Mouse (Mus musculus): Measurements from ENCODE around the gene Rcor1. TPM values are rescaled to one million over a fixed set of nuclear protein-coding genes. Genes with fewer than 3 reads are reported as not detected.

Rcor1 gene
- polyA plus RNA-seq, 1 experiment from 2014 or later, result 8.8 TPM

GRCm38 (mm10) chr12:111036198-111036775 lies 2.9 kb upstream of the Rcor1 start:
- peaks cover 17% of the 10 kb centered on the region for H3K4me1 ChIP-seq (replicated peaks; ENCODE audit: control insufficient read depth, insufficient read depth, low read length)
- H3K9ac ChIP-seq (ENCODE audit: low read length), result no peak overlapping the region
- H3K27me3 ChIP-seq (ENCODE audit: control insufficient read depth, insufficient read depth, low read depth, low read length), result no peaks in the 10 kb centered on the region
- ATAC-seq (ENCODE audit: low read depth), result no peak
- no peaks in the 10 kb centered on the region for H3K36me3 ChIP-seq (ENCODE audit: control insufficient read depth, insufficient read depth, low read length)
- H3K9me3 ChIP-seq (ENCODE audit: control insufficient read depth, low read length), result no peaks in the 10 kb centered on the region
- no peak overlapping the region for H3K4me3 ChIP-seq (ENCODE audit: low read length)
- H3K4me2 ChIP-seq (ENCODE audit: low read depth, low read length), result no peak overlapping the region
- H3K27ac ChIP-seq (ENCODE audit: low read length), result no peak overlapping the region

- Histone ChIP-seq H3K36me3 (ENCODE audit: control insufficient read depth, insufficient read depth, low read length) (no peaks in the 10 kb centered on the region), H3K4me1 (replicated peaks; ENCODE audit: control insufficient read depth, insufficient read depth, low read length) (peaks cover 21% of the 10 kb centered on the region), H3K27me3 (ENCODE audit: control insufficient read depth, insufficient read depth, low read depth, low read length) (no peaks in the 10 kb centered on the region), H3K4me3 (ENCODE audit: low read length) (peak overlapping the region; percentile 96), H3K9me3 (ENCODE audit: control insufficient read depth, low read length) (no peaks in the 10 kb centered on the region), H3K27ac (ENCODE audit: low read length) (peak overlapping the region; percentile 99), H3K4me2 (ENCODE audit: low read depth, low read length) (peak overlapping the region; percentile 92), H3K9ac (ENCODE audit: low read length) (peak overlapping the region; percentile 95)
- WGBS, result 50% methylated on average over 18 of the region's 18 CpGs
- ATAC-seq (ENCODE audit: low read depth), result no peak
These were observed 1.6 kb upstream of the Rcor1 start for GRCm38 (mm10) chr12:111037241-111038180.

- H3K27ac ChIP-seq (ENCODE audit: low read length), result peak overlapping the region; percentile 99
- peak; percentile 57 for ATAC-seq (ENCODE audit: low read depth)
- under 1% methylated on average over 54 of the region's 54 CpGs for WGBS
- peak overlapping the region; percentile 95 for H3K9ac ChIP-seq (ENCODE audit: low read length)
- H3K4me2 ChIP-seq (ENCODE audit: low read depth, low read length), result peak overlapping the region; percentile 92
- H3K36me3 ChIP-seq (ENCODE audit: control insufficient read depth, insufficient read depth, low read length), result 0 out of 2 replicates have a peak, but pooled peaks cover 3% of the 10 kb centered on the region
- no peaks in the 10 kb centered on the region for H3K27me3 ChIP-seq (ENCODE audit: control insufficient read depth, insufficient read depth, low read depth, low read length)
- peaks cover 21% of the 10 kb centered on the region for H3K4me1 ChIP-seq (replicated peaks; ENCODE audit: control insufficient read depth, insufficient read depth, low read length)
- no peaks in the 10 kb centered on the region for H3K9me3 ChIP-seq (ENCODE audit: control insufficient read depth, low read length)
- peak overlapping the region; percentile 96 for H3K4me3 ChIP-seq (ENCODE audit: low read length)
These were observed 748 bp upstream of the Rcor1 start for GRCm38 (mm10) chr12:111038231-111038975.

- peak overlapping the region; percentile 96 for H3K4me3 ChIP-seq (ENCODE audit: low read length)
- H3K9ac ChIP-seq (ENCODE audit: low read length), result peak overlapping the region; percentile 98
- H3K4me2 ChIP-seq (ENCODE audit: low read depth, low read length), result peak overlapping the region; percentile 90
- H3K4me1 ChIP-seq (replicated peaks; ENCODE audit: control insufficient read depth, insufficient read depth, low read length), result peaks cover 21% of the 10 kb centered on the region
- peak overlapping the region; percentile 99 for H3K27ac ChIP-seq (ENCODE audit: low read length)
- 0% methylated on average over 63 of the region's 65 CpGs for WGBS
- peaks cover 7% of the 10 kb centered on the region for H3K36me3 ChIP-seq (ENCODE audit: control insufficient read depth, insufficient read depth, low read length)
- ATAC-seq (ENCODE audit: low read depth), result peak; percentile 6; the same call in 1 of the 2 replicates
- H3K27me3 ChIP-seq (ENCODE audit: control insufficient read depth, insufficient read depth, low read depth, low read length), result no peaks in the 10 kb centered on the region
- no peaks in the 10 kb centered on the region for H3K9me3 ChIP-seq (ENCODE audit: control insufficient read depth, low read length)
These were observed 800 bp downstream of the Rcor1 start for GRCm38 (mm10) chr12:111039771-111040530.

- Histone ChIP-seq H3K36me3 (ENCODE audit: control insufficient read depth, insufficient read depth, low read length) (peaks cover 7% of the 10 kb centered on the region), H3K27me3 (ENCODE audit: control insufficient read depth, insufficient read depth, low read depth, low read length) (no peaks in the 10 kb centered on the region), H3K4me1 (replicated peaks; ENCODE audit: control insufficient read depth, insufficient read depth, low read length) (peaks cover 19% of the 10 kb centered on the region), H3K9me3 (ENCODE audit: control insufficient read depth, low read length) (no peaks in the 10 kb centered on the region), H3K9ac (ENCODE audit: low read length) (peak overlapping the region; percentile 98), H3K27ac (ENCODE audit: low read length) (no peak overlapping the region), H3K4me2 (ENCODE audit: low read depth, low read length) (peak overlapping the region; percentile 90), H3K4me3 (ENCODE audit: low read length) (peak overlapping the region; percentile 96)
- ATAC-seq (ENCODE audit: low read depth), result no peak
- WGBS, result 4% methylated on average over 3 of the region's 3 CpGs
These were observed 1.3 kb downstream of the Rcor1 start for GRCm38 (mm10) chr12:111040531-111040860.

GRCm38 (mm10) chr12:111041196-111041595 lies 2.0 kb downstream of the Rcor1 start:
- no peaks in the 10 kb centered on the region for H3K27me3 ChIP-seq (ENCODE audit: control insufficient read depth, insufficient read depth, low read depth, low read length)
- no peak overlapping the region for H3K27ac ChIP-seq (ENCODE audit: low read length)
- peak overlapping the region; percentile 90 for H3K4me2 ChIP-seq (ENCODE audit: low read depth, low read length)
- H3K4me1 ChIP-seq (replicated peaks; ENCODE audit: control insufficient read depth, insufficient read depth, low read length), result peaks cover 19% of the 10 kb centered on the region
- peak overlapping the region; percentile 6 for H3K9ac ChIP-seq (ENCODE audit: low read length)
- peaks cover 9% of the 10 kb centered on the region for H3K36me3 ChIP-seq (ENCODE audit: control insufficient read depth, insufficient read depth, low read length)
- H3K4me3 ChIP-seq (ENCODE audit: low read length), result peak overlapping the region; percentile 96
- WGBS, result 19% methylated on average over 4 of the region's 4 CpGs
- H3K9me3 ChIP-seq (ENCODE audit: control insufficient read depth, low read length), result no peaks in the 10 kb centered on the region
- ATAC-seq (ENCODE audit: low read depth), result no peak

- Histone ChIP-seq H3K27ac (ENCODE audit: low read length) (no peak overlapping the region), H3K9ac (ENCODE audit: low read length) (no peak overlapping the region), H3K36me3 (ENCODE audit: control insufficient read depth, insufficient read depth, low read length) (peaks cover 11% of the 10 kb centered on the region), H3K9me3 (ENCODE audit: control insufficient read depth, low read length) (no peaks in the 10 kb centered on the region), H3K27me3 (ENCODE audit: control insufficient read depth, insufficient read depth, low read depth, low read length) (no peaks in the 10 kb centered on the region), H3K4me2 (ENCODE audit: low read depth, low read length) (no peak overlapping the region), H3K4me1 (replicated peaks; ENCODE audit: control insufficient read depth, insufficient read depth, low read length) (peaks cover 18% of the 10 kb centered on the region), H3K4me3 (ENCODE audit: low read length) (no peak overlapping the region)
- 88% methylated on average over 1 of the region's 1 CpGs for WGBS
- no peak for ATAC-seq (ENCODE audit: low read depth)
These were observed 3.2 kb downstream of the Rcor1 start for GRCm38 (mm10) chr12:111042365-111042764.

GRCm38 (mm10) chr12:111044880-111045279 lies 5.7 kb downstream of the Rcor1 start:
- Histone ChIP-seq H3K36me3 (ENCODE audit: control insufficient read depth, insufficient read depth, low read length) (peaks cover 11% of the 10 kb centered on the region), H3K4me1 (replicated peaks; ENCODE audit: control insufficient read depth, insufficient read depth, low read length) (peaks cover 16% of the 10 kb centered on the region), H3K4me2 (ENCODE audit: low read depth, low read length) (no peak overlapping the region), H3K27me3 (ENCODE audit: control insufficient read depth, insufficient read depth, low read depth, low read length) (no peaks in the 10 kb centered on the region), H3K9ac (ENCODE audit: low read length) (no peak overlapping the region), H3K4me3 (ENCODE audit: low read length) (no peak overlapping the region), H3K27ac (ENCODE audit: low read length) (no peak overlapping the region), H3K9me3 (ENCODE audit: control insufficient read depth, low read length) (no peaks in the 10 kb centered on the region)
- WGBS, result 80% methylated on average over 2 of the region's 2 CpGs
- no peak for ATAC-seq (ENCODE audit: low read depth)

Data from lung, embryonic 16.5 days (tissue).